Mouse (Mus musculus): Measurements from ENCODE around the gene Rtca.

Rtca gene

DNA sequence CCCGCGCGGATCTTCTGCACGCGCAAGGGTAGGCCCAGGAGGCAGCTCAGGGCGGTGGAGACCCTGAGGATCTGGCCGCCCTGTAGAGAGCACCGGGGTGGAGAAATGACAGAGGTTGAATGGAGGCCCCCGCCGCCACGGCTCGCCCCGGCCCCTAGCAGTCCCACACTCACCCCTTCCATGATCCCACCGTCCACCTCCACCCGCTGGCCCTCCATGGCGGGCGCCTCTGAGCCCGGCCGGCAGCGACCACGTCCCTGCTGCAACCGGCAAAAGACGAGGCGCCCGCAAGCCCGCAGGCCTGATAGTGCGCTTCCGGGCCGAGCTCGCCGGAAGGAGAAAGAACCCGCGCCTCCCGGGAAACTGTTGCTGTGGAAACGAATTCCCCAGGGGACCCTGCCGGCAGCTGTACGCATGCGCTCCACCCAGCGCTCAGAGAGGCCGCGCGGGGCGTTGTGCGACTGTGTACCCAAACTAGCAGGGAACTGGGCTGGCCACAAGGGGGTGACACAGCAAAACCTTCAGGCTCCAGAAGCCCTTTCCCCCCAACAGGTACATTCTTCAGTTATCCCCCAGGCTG lies at the start of gene Rtca:
Gene Rtca, minus strand, starts transcription at position 437 of the 580 bp plus-strand sequence.
- peak; percentile 97 for DNase-seq

DNA sequence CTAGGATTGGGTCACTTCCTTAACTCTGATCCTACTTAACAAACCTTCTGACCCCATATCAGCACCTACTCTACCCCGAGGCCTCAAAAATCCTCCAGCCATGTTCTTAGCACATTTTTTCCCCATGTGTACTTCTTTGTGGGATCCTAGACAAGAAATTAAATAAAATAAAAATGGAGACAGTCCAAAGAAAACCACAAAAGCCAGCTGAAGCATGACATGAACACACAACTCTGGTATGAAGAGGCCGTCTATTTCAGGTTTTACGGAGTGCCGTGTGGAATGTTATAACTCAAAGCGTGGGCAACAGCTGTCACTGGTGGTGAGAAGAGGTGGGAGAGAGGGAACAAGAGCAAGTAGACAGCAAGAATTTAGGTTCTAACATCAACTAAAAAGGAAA lies 43.4 kb upstream of the Rtca start:
- no peak for DNase-seq

DNA sequence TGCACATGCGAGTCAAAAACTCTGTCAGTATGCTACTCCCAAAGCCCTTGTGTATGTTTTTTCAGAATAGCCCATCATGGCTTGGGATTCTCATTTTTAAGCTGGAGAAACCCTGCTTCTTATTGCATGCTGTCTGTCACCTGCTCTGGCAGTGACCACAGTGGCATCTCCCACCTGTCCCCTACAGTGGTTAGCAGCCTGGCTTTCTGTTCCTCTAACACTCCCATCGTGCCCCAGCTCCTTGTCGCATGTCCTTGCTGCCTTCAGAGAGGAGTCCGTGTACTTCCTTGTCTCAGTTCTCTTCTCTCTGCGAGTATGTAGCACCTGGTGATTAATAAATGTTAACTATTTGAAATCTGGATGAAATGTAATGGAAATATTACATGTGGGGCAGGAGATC lies 39.4 kb upstream of the Rtca start:
- no peak for DNase-seq

DNA sequence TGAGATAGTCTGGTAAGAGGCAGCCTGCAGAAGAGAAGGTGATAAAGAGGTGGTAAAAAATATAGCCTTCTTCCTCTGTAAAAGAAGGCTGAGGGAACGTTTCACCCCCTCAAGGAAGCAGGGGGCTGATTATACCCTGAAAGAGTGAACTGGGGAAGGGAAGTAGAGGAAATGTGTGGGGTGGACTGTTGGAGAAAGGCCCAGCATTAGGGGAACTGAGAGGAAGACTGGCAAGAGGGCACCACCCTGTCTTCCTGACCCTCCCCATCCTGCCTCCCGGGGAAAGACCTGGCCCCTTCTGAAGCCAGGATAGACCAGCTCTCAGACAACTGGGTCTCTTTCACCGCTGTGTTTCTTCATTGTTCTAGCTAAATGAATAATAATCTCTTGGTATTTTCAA lies 34.5 kb upstream of the Rtca start:
- DNase-seq: no peak

DNA sequence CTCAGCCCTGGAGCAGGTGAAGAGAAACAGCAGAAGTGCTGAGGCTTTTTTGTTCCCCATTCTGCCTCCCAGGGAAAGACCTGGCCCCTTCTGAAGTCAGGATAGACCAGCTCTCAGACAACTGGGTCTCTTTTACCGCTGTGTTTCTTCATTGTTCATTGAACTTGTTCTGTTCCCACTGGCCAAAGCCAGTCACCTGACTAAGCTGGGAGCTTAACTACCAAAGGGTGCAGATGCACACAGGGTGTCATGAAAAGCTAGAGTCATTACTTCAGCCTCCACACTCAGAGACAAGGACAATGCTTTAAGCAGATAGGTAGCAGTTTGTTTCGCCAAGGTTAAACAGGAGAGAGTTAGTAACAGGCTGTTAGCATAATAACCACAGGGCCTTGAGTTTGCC lies 34.1 kb upstream of the Rtca start:
- no peak for DNase-seq

DNA sequence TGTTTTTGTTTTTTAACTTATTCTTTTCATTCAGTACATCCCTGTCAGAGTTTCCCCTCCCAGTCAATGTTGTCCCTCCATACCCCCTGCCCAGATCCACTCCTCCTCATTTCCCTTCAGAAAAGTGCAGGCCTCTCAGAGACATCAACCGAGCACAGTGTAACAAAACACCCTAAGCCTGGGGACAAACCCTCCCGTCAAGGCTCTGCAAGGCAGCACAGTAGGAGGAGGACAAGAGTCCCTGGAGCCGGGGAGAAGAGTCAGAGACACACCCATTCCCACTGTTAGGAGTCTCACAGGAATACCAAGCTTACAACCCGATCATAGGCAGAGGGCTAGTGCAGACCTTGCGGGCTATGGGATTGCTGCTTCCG lies 29.2 kb upstream of the Rtca start:
- no peak for DNase-seq

DNA sequence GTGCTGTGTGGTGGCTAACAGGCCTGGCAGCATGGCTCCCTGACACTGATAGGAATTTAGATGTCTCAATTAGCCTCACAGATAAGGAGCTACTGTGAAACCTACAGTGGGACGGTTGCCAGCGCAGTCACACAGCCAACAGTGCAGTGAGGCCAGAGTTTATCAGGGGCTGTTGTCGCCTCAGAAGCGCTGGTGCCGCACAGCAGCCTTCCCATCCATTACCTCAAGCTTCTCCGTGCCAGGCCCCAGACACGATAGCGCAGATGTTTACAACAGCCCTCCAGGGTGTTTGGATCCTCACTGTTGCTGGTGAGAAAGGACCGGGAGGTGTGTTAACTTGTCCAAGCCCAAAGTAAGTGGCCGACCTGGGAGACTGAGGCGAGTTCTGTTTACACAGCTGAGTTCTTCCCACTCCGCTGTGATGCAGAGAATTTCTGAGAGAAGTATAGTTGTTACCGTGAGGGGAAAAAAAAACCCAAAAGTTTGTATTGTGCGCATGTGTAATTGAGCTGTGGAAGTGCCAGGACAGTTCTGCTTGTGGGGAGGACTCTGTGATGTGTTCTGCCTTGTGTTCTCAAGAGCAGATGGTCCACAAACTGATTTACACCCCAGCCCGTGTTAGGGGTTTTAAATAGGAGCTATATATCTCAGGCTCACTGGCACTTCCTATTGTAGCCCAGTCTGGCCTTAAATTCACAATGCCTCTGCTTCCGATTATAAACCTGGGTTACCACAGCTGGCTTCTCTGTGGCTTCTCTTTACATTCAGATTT lies 28.6 kb upstream of the Rtca start:
- DNase-seq: peak; percentile 68

DNA sequence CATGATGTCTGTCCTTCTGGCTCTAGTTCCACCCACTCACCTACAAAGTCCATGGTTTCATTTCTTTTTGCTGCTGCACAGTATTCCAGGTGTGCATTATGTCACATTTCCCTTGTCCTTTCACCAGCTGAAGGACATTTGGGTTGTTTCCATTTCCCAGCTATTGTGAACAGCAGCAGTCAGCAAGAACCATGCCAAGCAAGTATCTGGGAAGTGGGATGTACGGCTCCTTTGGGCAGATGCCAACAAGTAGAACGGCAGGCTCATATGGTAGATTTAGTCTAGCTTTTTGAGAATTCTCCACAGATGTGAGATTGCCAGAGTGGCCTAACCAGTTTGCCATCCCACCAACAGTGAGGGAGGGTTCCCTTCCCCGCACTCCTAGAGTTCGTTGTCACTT lies 22.8 kb upstream of the Rtca start:
- DNase-seq: peak; percentile 47

DNA sequence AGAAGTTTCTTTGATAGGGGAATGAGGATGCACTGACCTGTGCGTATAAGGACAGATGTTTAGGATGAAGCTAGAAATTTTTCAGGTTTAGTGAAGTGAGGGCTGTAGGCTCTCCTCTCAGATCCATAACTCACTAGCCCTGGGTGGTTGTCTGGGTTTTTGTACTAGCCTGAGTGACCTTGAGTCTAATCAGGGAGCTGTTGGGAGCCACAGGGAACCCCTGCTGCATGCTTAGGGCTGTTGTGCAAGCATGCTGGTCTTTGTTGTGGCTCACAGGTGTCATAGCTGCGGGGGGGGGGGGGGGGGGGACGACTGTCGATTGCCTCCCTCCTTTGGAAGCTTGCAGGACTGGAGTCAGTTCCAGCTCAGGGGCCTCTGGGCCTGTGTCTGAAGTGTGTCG lies 21.7 kb upstream of the Rtca start:
- DNase-seq: no peak

DNA sequence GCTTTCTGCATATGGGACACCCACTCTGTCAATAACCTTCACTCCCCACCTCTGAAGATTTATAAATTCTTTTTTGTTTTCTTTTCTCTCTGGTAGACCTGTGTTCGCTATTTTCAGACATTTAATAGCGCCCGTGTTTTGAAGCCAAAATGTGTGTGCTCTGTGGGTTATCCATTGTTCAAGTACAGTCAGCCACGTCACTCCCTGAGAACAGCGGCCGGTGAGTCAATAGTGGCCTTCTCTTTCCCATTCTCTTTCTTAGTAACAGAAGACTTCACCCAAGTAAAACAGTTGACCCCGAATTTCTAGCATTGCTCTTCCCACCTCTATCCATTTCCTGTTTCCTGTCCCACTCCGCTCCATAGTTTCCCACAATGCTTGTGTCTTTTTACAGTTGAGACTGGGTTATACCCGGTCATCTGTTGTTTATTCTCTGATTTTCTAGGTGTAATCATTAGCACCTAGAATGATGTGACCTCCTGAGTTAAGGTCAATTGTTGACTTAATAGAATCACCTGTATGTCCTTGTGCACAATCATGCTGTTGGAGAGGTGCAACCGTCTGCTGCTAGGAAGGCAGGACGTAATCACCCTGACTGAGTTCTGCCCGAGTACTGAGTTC lies 12.2 kb upstream of the Rtca start:
- no peak for DNase-seq

DNA sequence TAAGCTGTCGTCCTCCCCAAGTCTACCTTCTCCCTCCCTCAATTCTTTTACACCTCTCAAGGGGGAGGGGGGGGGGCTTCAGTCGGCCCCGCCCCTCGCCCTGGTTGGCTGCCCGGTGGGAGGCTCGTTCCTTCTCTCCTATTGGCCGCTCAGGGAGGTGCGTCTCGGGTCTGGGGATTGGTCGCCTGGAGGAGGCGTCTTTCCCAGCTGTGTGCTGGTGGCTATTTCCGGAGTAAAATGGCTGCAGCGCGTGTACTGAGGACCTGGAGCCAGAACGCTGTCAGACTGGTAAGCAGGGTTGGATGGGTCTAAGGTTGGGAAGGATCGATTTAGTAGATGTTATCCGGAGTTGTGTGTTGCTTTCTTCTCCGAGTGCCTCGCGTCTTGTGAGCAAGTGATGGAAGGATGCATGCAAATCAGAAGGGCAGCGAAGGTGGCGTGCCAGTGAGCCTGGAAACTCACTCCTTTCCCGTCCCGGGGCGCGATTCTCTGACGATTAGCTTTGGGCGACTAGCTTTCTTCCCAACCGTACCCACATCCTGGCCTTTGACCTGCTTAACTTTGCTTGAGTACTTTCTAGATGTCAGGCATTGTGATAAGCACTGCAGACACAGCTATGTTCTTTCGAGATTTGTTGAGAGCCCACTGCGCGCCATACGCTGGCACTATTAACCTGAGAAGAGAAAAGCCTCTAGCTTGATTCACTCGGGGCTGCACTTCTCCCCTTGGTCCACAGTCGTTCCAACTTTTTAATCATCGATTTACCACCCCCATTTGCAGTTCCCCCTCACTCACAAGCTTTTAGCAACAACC lies 5.1 kb upstream of the Rtca start, which contains the start of gene Dbt:
Gene Dbt, plus strand, starts transcription at position 167 of the 813 bp plus-strand sequence.
- DNase-seq: peak; percentile 89

DNA sequence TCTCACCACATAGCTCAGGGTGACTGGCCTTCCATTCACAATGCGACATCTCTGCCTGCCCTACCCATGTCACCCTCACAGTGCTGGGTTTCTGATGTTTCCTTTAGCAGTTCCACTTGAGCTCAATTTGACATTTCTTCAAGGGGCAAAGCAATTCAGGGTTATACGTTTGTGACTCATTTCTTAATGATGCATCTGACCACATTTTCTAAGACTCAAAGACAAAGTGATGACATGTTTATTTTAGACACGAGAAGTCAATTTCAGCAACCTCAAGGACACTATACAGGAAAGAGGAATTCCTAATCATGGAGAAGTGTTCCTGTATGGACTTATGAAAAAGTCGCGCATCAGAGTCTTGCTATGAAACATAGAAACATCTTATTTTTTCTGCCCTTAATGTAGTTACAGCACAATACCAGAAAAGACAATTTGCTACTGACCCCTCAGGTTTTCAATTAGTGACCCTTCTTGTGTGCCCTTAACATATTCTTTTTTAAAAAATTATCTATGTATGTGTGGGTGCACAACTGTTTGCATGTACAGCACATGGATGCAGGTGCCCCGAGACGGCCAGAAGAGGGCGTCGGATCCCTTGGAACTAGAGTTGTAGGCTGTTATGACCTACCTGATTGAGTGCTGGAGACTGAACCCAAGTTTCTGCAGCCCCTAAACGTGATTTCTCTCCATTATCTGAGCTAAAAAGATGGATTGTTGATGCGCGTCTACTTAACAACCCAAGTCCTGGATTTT lies 4.3 kb upstream of the Rtca start:
- DNase-seq: peak; percentile 41

DNA sequence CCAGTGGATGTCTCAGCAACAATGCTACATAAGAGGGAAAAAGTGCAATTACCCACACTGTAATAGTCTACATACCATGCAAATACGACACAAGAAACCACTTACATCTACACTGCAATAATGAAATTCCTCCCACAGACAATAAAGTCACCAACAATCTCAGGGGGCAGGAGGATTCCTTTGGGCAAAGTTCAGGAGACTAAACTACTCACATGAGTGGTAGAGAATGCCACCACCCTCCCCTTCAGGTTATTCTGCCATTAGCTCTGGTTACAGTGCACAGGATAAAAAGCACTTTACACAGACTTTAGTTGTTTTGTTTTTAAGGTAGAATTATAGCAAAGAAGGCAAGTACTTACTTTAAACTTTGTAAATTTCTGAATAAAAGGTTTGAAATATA lies 12.3 kb downstream of the Rtca start:
- DNase-seq: no peak

DNA sequence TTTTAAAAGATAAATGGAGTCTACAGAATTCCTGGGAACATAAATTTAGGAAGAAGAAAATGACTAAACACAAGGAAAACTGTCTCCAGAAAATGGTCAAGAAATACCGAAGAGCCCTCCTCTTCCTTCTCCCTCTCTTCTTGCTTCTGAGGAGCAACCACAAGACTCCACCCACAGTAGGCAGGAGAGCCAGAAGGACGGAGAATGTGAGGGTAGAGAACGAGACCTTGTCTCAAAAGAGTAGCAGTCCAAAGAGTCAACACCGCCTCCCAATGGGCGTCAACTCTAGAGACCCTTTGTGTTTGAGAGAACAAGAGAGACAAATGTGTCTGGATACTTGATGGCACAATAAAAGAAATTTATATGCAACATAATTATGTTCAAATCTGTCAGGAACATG lies 14.3 kb downstream of the Rtca start:
- DNase-seq: no peak

DNA sequence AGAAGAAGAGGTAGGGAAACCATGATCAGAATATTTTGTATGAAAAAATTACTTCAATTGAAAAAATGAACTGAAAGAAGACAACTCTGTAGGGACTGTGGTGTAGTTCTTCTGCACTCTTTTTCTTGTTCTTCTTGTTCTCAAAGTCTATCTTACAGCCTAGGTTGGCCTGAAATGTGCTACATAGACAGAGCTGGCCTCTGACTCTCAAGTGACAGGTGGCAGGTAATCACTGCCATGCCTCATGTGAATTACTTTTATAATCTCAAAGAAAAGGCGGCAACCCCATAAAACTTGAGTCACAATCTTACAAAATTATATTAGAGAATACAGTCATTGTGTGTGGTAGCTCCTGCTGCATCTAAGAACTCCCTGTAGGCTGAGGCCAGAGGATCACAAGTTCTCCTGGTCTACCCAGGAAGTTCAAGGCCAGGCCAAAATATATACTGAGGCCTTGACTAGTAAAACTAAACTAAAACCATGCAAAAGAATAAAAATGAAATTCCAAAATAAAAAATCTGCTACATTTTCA lies 16.0 kb downstream of the Rtca start:
- no peak for DNase-seq

DNA sequence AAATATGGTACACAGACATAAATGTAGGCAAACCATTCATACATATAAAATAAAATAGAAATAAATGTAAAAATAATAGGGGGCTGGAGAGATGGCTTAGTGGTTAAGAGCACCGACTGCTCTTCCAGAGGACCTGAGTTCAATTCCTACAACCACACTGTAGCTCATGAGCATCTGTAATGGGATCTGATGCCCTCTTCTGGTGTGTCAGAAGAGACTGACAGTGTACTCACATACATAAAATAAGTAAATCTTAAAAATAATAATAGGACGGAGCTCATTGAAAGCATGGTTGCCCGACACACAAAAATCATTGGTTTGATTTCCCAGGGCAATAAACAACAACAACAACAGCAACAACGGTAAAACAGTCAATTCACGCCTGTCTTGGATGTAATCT lies 17.1 kb downstream of the Rtca start:
- no peak for DNase-seq

DNA sequence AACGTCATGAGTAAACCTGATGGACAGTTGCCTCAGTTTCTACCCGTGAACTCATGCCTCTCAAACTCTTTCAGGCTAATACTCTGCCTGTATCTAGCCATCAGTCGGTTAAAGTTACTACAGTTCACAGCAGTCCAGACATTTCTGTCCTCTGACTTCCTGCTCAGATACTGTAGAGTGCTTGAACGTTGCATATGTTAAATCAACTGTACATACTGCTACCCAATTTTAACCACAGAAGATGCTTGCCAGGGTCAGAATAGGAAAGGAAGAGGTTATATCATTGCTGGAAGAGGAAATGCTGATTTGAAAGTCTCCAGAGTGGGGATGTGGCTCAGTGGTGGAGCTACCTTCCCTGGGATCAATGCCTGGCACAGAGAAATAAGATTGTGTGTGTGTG lies 24.7 kb downstream of the Rtca start:
- DNase-seq: no peak

DNA sequence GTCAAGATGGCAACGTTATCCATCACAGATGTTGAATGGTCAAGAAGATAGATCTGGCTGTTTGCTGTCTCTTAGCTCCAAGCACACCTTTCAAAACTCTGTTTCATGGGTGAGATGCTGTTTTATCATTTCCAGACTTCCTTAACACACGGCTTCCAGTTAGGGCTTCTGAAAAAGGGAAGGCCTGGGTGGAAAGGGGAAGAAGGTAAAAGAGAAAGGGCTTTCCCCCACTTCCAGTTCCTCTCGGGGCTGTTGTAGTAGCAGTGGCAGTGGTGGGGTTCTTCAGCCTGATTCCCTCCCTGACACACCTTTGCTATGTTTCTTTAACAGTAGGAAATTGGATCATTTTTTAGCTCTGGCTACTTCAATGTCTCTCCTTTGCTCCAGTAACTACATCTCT lies 25.3 kb downstream of the Rtca start:
- no peak for DNase-seq

DNA sequence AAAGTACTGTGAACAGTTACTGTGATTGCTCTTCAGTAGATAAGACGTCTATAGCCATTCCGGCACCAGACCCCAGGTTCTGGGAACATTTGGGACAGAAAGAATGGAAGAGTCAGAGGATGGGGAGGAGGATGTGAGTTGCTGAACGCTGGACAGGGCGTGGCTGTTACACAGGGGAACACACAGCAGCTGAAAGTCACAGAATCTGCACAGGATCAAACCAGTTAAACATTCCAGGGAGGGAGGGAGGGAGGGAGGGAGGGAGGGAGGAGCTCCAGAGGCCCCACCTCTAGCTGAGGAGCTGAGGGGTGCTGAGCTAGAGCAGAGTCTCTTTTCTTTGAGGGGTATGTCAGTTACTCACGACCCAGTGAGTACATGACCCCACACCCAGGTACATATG lies 27.1 kb downstream of the Rtca start:
- DNase-seq: no peak

DNA sequence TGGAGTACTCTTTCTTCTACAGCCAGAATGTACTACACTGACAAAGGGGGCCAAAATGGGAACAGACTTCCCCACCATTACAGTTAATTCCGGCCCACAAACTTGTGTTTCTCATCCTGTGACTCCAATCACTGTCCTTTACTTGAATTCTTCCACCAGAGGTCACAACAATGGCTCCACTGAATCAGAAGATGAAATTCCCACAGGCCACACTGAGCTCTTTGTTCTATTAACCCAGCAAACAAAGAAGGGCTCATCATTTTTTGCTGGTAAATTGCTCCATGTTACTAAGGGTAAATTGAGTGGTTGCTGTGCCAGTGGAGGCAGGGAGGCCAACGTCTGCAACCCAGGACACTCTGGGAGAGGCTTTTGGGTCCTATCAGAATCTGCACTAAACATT lies 27.9 kb downstream of the Rtca start:
- DNase-seq: peak; percentile 14

DNA sequence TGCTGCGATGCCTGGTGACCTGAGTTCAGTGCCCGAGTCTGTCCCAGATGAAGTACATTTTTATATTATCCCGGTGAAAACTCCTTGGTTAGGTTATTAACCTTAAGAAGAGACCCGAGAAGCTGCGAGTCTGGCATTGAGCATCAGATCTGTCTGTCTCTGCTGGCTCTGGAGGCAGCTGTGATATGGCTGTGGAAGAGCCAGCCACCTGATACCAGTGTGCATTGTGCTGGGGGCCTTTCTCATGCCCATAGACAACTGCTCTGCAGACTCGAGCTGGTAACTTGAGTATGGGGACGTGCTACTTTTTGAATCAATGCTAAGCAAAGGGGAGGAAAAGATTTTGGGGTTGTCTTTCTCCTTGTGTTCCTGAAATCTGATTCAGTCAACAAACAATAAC lies 30.7 kb downstream of the Rtca start:
- no peak for DNase-seq

DNA sequence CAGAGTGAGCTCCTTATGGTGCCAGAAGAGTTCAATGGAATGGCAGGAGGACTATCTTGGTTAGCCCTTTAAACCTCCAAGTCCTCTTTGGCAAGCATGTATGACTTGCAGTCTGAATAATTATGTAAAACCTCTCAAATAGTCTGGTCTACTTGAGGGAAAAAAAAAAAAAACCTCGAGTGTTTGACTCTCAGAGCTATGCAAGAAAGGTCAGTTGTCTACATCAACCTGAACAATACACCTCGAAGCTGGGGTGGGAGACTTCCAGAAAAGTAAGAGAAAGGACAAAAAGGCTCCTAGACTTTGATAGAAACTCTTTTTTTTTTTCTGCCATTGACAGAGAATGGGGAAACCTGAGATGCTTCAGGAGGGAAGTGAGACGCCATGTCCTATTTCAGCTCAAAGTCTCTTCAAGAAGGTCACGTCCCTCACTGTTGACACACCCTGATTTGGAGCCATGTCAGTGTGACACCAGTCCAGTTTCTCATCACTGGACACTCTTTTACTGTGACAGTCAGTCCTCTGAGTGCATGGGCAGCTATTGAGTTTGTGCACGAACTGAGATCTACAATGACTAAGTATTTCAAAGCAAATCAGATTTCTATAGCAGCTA lies 31.2 kb downstream of the Rtca start:
- DNase-seq: no peak

All from layer of hippocampus, adult 9-11 months (tissue).